Mouse (Mus musculus) forebrain, postnatal 0 days (tissue): ENCODE measurements at regions not wholly inside any gene's neighbourhood (a gene's known extent, or its start where the extent isn't known, plus 50 kb on each side); places are given as distances from the start of the nearest gene placed in this dataset.
A peak's percentile ranks its signal among the peaks of the same experiment; 100 is the strongest.

Experiments used
- ATAC-seq: fragments of 200-750 bp; cut with Nextera tagmentation; 2 replicates; pipeline ENCODE4 v1.8.0; 2017; ENCODE audit warnings: mild to moderate bottlenecking, moderate library complexity
- DNase-seq: peaks from one replicate; pipeline ENCODE4 v3.0.0-alpha.2; 2015
- H3K27ac ChIP-seq: fragments of 300-500 bp; sonication (generic); 2 replicates; pipeline ENCODE4 v1.5.1; 2014; ENCODE audit warnings: low read depth, mild to moderate bottlenecking, antibody characterized with exemption, low read length, moderate library complexity, mixed read lengths
- H3K27me3 ChIP-seq: fragments of 300-500 bp; sonication (generic); 2 replicates; pipeline ENCODE4 v1.6.1; 2014; ENCODE audit warnings: mild to moderate bottlenecking, low read length, mixed read lengths; ENCODE audit not compliant: insufficient read depth
- H3K36me3 ChIP-seq: fragments of 300-500 bp; sonication (generic); 2 replicates; pipeline ENCODE4 v1.6.1; 2014; ENCODE audit warnings: mild to moderate bottlenecking, moderate library complexity; ENCODE audit not compliant: insufficient read depth
- H3K4me1 ChIP-seq: fragments of 300-500 bp; sonication (generic); 2 replicates; pipeline ENCODE4 v1.6.1; 2014; ENCODE audit warnings: antibody characterized with exemption; ENCODE audit not compliant: insufficient read depth
- H3K4me2 ChIP-seq: fragments of 300-500 bp; sonication (generic); 2 replicates; pipeline ENCODE4 v1.6.1; 2014; ENCODE audit warnings: low read depth, mild to moderate bottlenecking, moderate library complexity
- H3K4me3 ChIP-seq: fragments of 300-500 bp; sonication (generic); 2 replicates; pipeline ENCODE4 v1.5.1; 2014; ENCODE audit warnings: low read depth, low read length, mixed read lengths
- H3K9ac ChIP-seq: fragments of 300-500 bp; sonication (generic); 2 replicates; pipeline ENCODE4 v1.6.1; 2014; ENCODE audit warnings: mild to moderate bottlenecking
- H3K9me3 ChIP-seq: fragments of 300-500 bp; sonication (generic); 2 replicates; pipeline ENCODE4 v1.6.1; 2016; ENCODE audit warnings: low read length
- CTCF ChIP-seq: sonication (generic); IDR thresholded peaks from 2 replicates; pipeline ENCODE4 v1.5.1; 2016; ENCODE audit warnings: antibody characterized with exemption, control low read depth, low read depth
- WGBS: fragments of 180-500 bp; shearing (Covaris S2); extraction: QIAGEN DNeasy Blood & Tissue Kit; methylation state at CpG from one replicate; pipeline ENCODE4 v1.1.7; 2014; 5-methylcytosine and 5-hydroxymethylcytosine counted together

GRCm38 (mm10) chr11:48178174-48178573, 189.4 kb upstream of the Sgcd start:
- TF ChIP-seq CTCF: 0 out of 2 replicates have a peak, but pooled peaks have one; percentile 11
- Histone ChIP-seq H3K9me3 (no peaks in the 10 kb centered on the region), H3K36me3 (no peaks in the 10 kb centered on the region), H3K4me2 (no peak overlapping the region), H3K27me3 (no peaks in the 10 kb centered on the region), H3K9ac (no peak overlapping the region), H3K4me3 (no peak overlapping the region), H3K27ac (no peak overlapping the region), H3K4me1 (no peaks in the 10 kb centered on the region)
- ATAC-seq: no peak
- no peak for DNase-seq
- 35% methylated on average over 3 of the region's 3 CpGs for WGBS

GRCm38 (mm10) chr11:48176451-48176850, 187.7 kb upstream of the Sgcd start:
- Histone ChIP-seq H3K4me1 (no peaks in the 10 kb centered on the region), H3K27ac (no peak overlapping the region), H3K9ac (no peak overlapping the region), H3K9me3 (no peaks in the 10 kb centered on the region), H3K36me3 (no peaks in the 10 kb centered on the region), H3K4me2 (no peak overlapping the region), H3K27me3 (no peaks in the 10 kb centered on the region), H3K4me3 (no peak overlapping the region)
- no peak for DNase-seq
- no peak for ATAC-seq
- no peak for TF ChIP-seq CTCF
- 69% methylated on average over 4 of the region's 4 CpGs for WGBS

- DNase-seq: no peak
- H3K4me3 ChIP-seq: no peak overlapping the region
- H3K27ac ChIP-seq: no peak overlapping the region
- H3K9me3 ChIP-seq: no peaks in the 10 kb centered on the region
- H3K4me2 ChIP-seq: no peak overlapping the region
- TF ChIP-seq CTCF: no peak
- H3K9ac ChIP-seq: no peak overlapping the region
- H3K27me3 ChIP-seq: no peaks in the 10 kb centered on the region
- 93% methylated on average over 6 of the region's 6 CpGs for WGBS
- H3K4me1 ChIP-seq: no peaks in the 10 kb centered on the region
- ATAC-seq: no peak
- no peaks in the 10 kb centered on the region for H3K36me3 ChIP-seq
Measured at GRCm38 (mm10) chr11:48152219-48152618, 163.4 kb upstream of the Sgcd start.

GRCm38 (mm10) chr11:48133335-48133734, 144.6 kb upstream of the Sgcd start:
- no peak for DNase-seq
- H3K4me3 ChIP-seq: no peak overlapping the region
- H3K4me1 ChIP-seq: no peaks in the 10 kb centered on the region
- H3K27me3 ChIP-seq: no peaks in the 10 kb centered on the region
- no peak overlapping the region for H3K27ac ChIP-seq
- H3K9me3 ChIP-seq: no peaks in the 10 kb centered on the region
- no peak for TF ChIP-seq CTCF
- ATAC-seq: no peak
- no peak overlapping the region for H3K4me2 ChIP-seq
- H3K9ac ChIP-seq: no peak overlapping the region
- no peaks in the 10 kb centered on the region for H3K36me3 ChIP-seq

- Histone ChIP-seq H3K27me3 (no peaks in the 10 kb centered on the region), H3K4me2 (no peak overlapping the region), H3K27ac (no peak overlapping the region), H3K4me3 (no peak overlapping the region), H3K9me3 (no peaks in the 10 kb centered on the region), H3K9ac (no peak overlapping the region), H3K36me3 (no peaks in the 10 kb centered on the region), H3K4me1 (no peaks in the 10 kb centered on the region)
- no peak for TF ChIP-seq CTCF
- ATAC-seq (no peak), DNase-seq (no peak)
- 90% methylated on average over 3 of the region's 3 CpGs for WGBS
Measured at GRCm38 (mm10) chr11:48098063-48098462, 109.3 kb upstream of the Sgcd start.

GRCm38 (mm10) chr11:48097455-48097854, 108.7 kb upstream of the Sgcd start:
- DNase-seq (no peak), ATAC-seq (no peak)
- H3K36me3 ChIP-seq: no peaks in the 10 kb centered on the region
- H3K4me2 ChIP-seq: no peak overlapping the region
- no peak overlapping the region for H3K27ac ChIP-seq
- 95% methylated on average over 6 of the region's 6 CpGs for WGBS
- H3K9ac ChIP-seq: no peak overlapping the region
- no peaks in the 10 kb centered on the region for H3K27me3 ChIP-seq
- TF ChIP-seq CTCF: no peak
- no peaks in the 10 kb centered on the region for H3K9me3 ChIP-seq
- H3K4me1 ChIP-seq: no peaks in the 10 kb centered on the region
- H3K4me3 ChIP-seq: no peak overlapping the region

GRCm38 (mm10) chr11:48067072-48067471, 78.3 kb upstream of the Sgcd start:
- WGBS: 25% methylated on average over 3 of the region's 3 CpGs

GRCm38 (mm10) chr11:48063719-48064118, 75.0 kb upstream of the Sgcd start:
- no peak for ATAC-seq
- Histone ChIP-seq H3K9ac (no peak overlapping the region), H3K4me3 (no peak overlapping the region), H3K9me3 (no peaks in the 10 kb centered on the region), H3K36me3 (no peaks in the 10 kb centered on the region), H3K4me2 (no peak overlapping the region), H3K27ac (no peak overlapping the region), H3K4me1 (no peaks in the 10 kb centered on the region), H3K27me3 (no peaks in the 10 kb centered on the region)
- WGBS: 70% methylated on average over 9 of the region's 9 CpGs
- TF ChIP-seq CTCF: no peak
- DNase-seq: no peak

More at GRCm38 (mm10) chr11:48067072-48067471, 78.3 kb upstream of the Sgcd start:
- H3K4me1 ChIP-seq: no peaks in the 10 kb centered on the region
- TF ChIP-seq CTCF: no peak
- no peaks in the 10 kb centered on the region for H3K36me3 ChIP-seq
- H3K27ac ChIP-seq: no peak overlapping the region
- no peaks in the 10 kb centered on the region for H3K9me3 ChIP-seq
- DNase-seq: peak; percentile 19
- ATAC-seq: no peak
- no peak overlapping the region for H3K4me3 ChIP-seq
- H3K9ac ChIP-seq: no peak overlapping the region
- H3K4me2 ChIP-seq: no peak overlapping the region
- H3K27me3 ChIP-seq: no peaks in the 10 kb centered on the region
